8 mouse cellular contexts compared by ENCODE assay signal in the genomic region with DNA sequence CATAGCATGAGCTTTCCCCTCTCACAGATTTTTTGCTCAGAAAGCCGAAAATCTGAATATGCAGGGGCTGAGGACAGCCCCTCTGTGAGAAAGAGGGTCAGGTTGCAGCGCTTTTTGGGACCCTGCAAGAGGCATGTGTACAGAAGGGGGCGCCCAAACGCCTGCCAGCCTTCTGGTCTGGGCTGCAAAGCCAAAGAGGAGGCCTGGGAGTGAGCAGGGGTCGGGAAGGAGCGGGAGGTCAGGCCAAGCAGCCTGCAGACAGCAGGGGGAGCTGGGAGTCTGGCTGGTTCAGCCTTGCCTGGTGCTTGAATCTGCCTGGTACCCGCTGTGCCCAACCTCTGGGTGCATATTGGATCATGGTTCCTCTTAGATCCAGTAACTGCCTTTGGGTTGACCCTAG. TPM values are rescaled to one million over a fixed set of nuclear protein-coding genes. Genes with fewer than 3 reads are reported as not detected.
A peak's percentile ranks its signal among the peaks of the same experiment; 100 is the strongest.
DNase-seq lines count a peak whose midpoint lies in the region; ATAC-seq lines count a peak whose summit lies in the region.

No protein-coding gene starts in this region.

- peak; percentile 64 for DNase-seq in gastrocnemius, postnatal 14 days
- no peak for DNase-seq in gastrocnemius, adult 18-20 months (ENCODE audit: low spot score)
- DNase-seq in right cerebral cortex, postnatal 4 days, result peak; percentile 50
- DNase-seq in right cerebral cortex, postnatal 36 days (ENCODE audit: low spot score in 2 of 2), result no peak
- peak; percentile 85 for DNase-seq in thymus, postnatal 4 days
- no peak for DNase-seq in adipocyte (ENCODE audit: low spot score)

- intact Hi-C loops in gastrocnemius, postnatal 14 days (cut with DNase I; ENCODE audit: low total_unique reads), result loop anchor here (5.0 kb wide), 2 partner anchors 36 to 91 kb away; no protein-coding TSS in a partner anchor

- no peak overlapping the region for H3K9ac ChIP-seq in embryonic facial prominence, embryonic 12.5 days
- no peak overlapping the region for H3K9ac ChIP-seq in limb, embryonic 13.5 days

- H3K4me1 ChIP-seq in embryonic facial prominence, embryonic 12.5 days, result peaks cover 26% of the 10 kb centered on the region
- peaks cover 45% of the 10 kb centered on the region for H3K4me1 ChIP-seq in limb, embryonic 13.5 days

- no peaks in the 10 kb centered on the region for H3K36me3 ChIP-seq in embryonic facial prominence, embryonic 12.5 days
- no peaks in the 10 kb centered on the region for H3K36me3 ChIP-seq in limb, embryonic 13.5 days

- ATAC-seq in embryonic facial prominence, embryonic 12.5 days (ENCODE audit: insufficient number of reproducible peaks, insufficient read depth, low FRiP score, low TSS enrichment), result 0 out of 2 replicates have a peak, but pooled peaks have one; percentile 24
- peak; percentile 9; the same call in 1 of the 2 replicates for ATAC-seq in limb, embryonic 13.5 days (ENCODE audit: low FRiP score, low read depth)

- 4% methylated on average over 7 of the region's 7 CpGs for WGBS in embryonic facial prominence, embryonic 12.5 days
- WGBS in limb, embryonic 13.5 days, result 5% methylated on average over 7 of the region's 7 CpGs

- no peak overlapping the region for H3K4me3 ChIP-seq in embryonic facial prominence, embryonic 12.5 days
- no peak overlapping the region for H3K4me3 ChIP-seq in limb, embryonic 13.5 days

- H3K9me3 ChIP-seq in embryonic facial prominence, embryonic 12.5 days, result no peaks in the 10 kb centered on the region; the same call in 1 of the 2 replicates
- no peaks in the 10 kb centered on the region; the same call in 1 of the 2 replicates for H3K9me3 ChIP-seq in limb, embryonic 13.5 days

- no peaks in the 10 kb centered on the region for H3K27me3 ChIP-seq in embryonic facial prominence, embryonic 12.5 days
- no peaks in the 10 kb centered on the region for H3K27me3 ChIP-seq in limb, embryonic 13.5 days

- H3K4me2 ChIP-seq in embryonic facial prominence, embryonic 12.5 days (replicated peaks), result no peak overlapping the region
- no peak overlapping the region for H3K4me2 ChIP-seq in limb, embryonic 13.5 days (replicated peaks)

- peak overlapping the region; percentile 25; the same call in 1 of the 2 replicates for H3K27ac ChIP-seq in embryonic facial prominence, embryonic 12.5 days
- peak overlapping the region; percentile 90; the same call in 1 of the 2 replicates for H3K27ac ChIP-seq in limb, embryonic 13.5 days

RNA-seq across cellular contexts. Expression of a gene that starts 6.4 kb away (rescaled TPM):
- not detected for total RNA-seq in gastrocnemius, postnatal 14 days (2021)
- not detected for total RNA-seq in gastrocnemius, adult 18-20 months (2021)
- 0.35 TPM in 1 of 2 replicates, not detected in the other for polyA plus RNA-seq in embryonic facial prominence, embryonic 12.5 days (2016; fragmentation: Nextera tagmentation; extraction: Ambion mirVana)
- 1.2 and 1.4 TPM in 2 replicates for polyA plus RNA-seq in limb, embryonic 13.5 days (2015; fragmentation: Nextera tagmentation; extraction: Ambion mirVana)

RNA-seq across cellular contexts. Expression of a gene that starts 13.4 kb away (rescaled TPM):
- over 10,000 TPM; 14,029 to 14,677 TPM for total RNA-seq in gastrocnemius, postnatal 14 days (2021)
- total RNA-seq in gastrocnemius, adult 18-20 months (2021), result over 10,000 TPM; 19,257 to 20,060 TPM
- polyA plus RNA-seq in embryonic facial prominence, embryonic 12.5 days (2016; fragmentation: Nextera tagmentation; extraction: Ambion mirVana), result 7.1 and 9.6 TPM in 2 replicates
- 45.2 and 47.5 TPM in 2 replicates for polyA plus RNA-seq in limb, embryonic 13.5 days (2015; fragmentation: Nextera tagmentation; extraction: Ambion mirVana)

RNA-seq across cellular contexts. Expression of a gene that starts 32.4 kb away (rescaled TPM):
- 10 to 100 TPM; 22.2 to 35.0 TPM for total RNA-seq in gastrocnemius, postnatal 14 days (2021)
- total RNA-seq in gastrocnemius, adult 18-20 months (2021), result 10 to 100 TPM; 30.3 to 38.4 TPM
- polyA plus RNA-seq in embryonic facial prominence, embryonic 12.5 days (2016; fragmentation: Nextera tagmentation; extraction: Ambion mirVana), result 24.5 and 24.7 TPM in 2 replicates
- 46.3 and 49.8 TPM in 2 replicates for polyA plus RNA-seq in limb, embryonic 13.5 days (2015; fragmentation: Nextera tagmentation; extraction: Ambion mirVana)

RNA-seq across cellular contexts. Expression of a gene that starts 40.4 kb away (rescaled TPM):
- 100 to 1,000 TPM; 268 to 284 TPM for total RNA-seq in gastrocnemius, postnatal 14 days (2021)
- total RNA-seq in gastrocnemius, adult 18-20 months (2021), result 100 to 1,000 TPM; 445 to 450 TPM
- 208 and 210 TPM in 2 replicates for polyA plus RNA-seq in embryonic facial prominence, embryonic 12.5 days (2016; fragmentation: Nextera tagmentation; extraction: Ambion mirVana)
- 228 and 241 TPM in 2 replicates for polyA plus RNA-seq in limb, embryonic 13.5 days (2015; fragmentation: Nextera tagmentation; extraction: Ambion mirVana)

RNA-seq across cellular contexts. Expression of a gene that starts 45.7 kb away (rescaled TPM):
- total RNA-seq in gastrocnemius, postnatal 14 days (2021), result 1 to 10 TPM; 1.0 to 4.1 TPM
- total RNA-seq in gastrocnemius, adult 18-20 months (2021), result 1 to 10 TPM; 1.1 to 2.4 TPM
- 0.67 TPM in 1 of 2 replicates, not detected in the other for polyA plus RNA-seq in embryonic facial prominence, embryonic 12.5 days (2016; fragmentation: Nextera tagmentation; extraction: Ambion mirVana)
- not detected in 2 replicates for polyA plus RNA-seq in limb, embryonic 13.5 days (2015; fragmentation: Nextera tagmentation; extraction: Ambion mirVana)

Comparison
In these comparisons a context has a peak if more than half of its experiments do, and no peak if none do; other contexts are left out.
1. DNase-seq: peak in gastrocnemius, postnatal 14 days (single experiment), right cerebral cortex, postnatal 4 days (single experiment) and thymus, postnatal 4 days (single experiment); none in gastrocnemius, adult 18-20 months (single experiment), right cerebral cortex, postnatal 36 days (0 of 2) and adipocyte (single experiment).